Comparison of ENCODE assay signal across 8 mouse cellular contexts in the genomic region with DNA sequence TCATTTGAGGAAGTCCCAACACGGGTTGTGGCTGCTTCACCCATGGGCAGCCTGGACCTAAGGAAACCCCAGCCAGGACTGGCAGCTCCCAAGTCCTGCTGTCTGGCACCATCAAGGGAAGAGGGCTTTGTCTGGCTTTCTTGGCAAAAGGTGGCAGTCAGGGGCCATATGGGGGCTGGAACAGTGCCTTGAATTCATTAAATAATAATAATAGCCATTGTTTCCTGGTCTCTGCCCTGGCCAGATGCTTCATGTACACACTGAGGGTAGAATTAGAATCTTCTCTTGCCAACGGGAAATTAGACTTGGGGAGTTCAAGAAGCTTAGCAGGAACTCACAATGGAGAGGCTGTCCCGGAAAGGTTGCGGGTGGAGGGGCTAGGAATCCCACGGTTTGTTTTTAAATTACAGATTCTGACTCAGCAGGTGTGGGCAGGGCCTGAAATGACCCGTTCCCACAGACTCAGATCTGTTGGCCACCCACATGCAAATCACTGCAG. TPM values are rescaled to one million over a fixed set of nuclear protein-coding genes. Genes with fewer than 3 reads are reported as not detected.
DNase-seq lines count a peak whose midpoint lies in the region; ATAC-seq and TF ChIP-seq lines count a peak whose summit lies in the region.

No protein-coding gene starts in this region.

- H3K4me1 ChIP-seq in hindbrain, embryonic 15.5 days (replicated peaks), result no peaks in the 10 kb centered on the region; the same call in 1 of the 2 replicates
- peaks cover 6% of the 10 kb centered on the region for H3K4me1 ChIP-seq in midbrain, embryonic 12.5 days

- H3K27me3 ChIP-seq in hindbrain, embryonic 15.5 days, result no peaks in the 10 kb centered on the region
- H3K27me3 ChIP-seq in midbrain, embryonic 12.5 days, result no peaks in the 10 kb centered on the region

- WGBS in hindbrain, embryonic 15.5 days, result 11% methylated on average over 6 of the region's 6 CpGs
- WGBS in midbrain, embryonic 12.5 days, result 13% methylated on average over 6 of the region's 6 CpGs

- intact Hi-C loops in heart, postnatal 10 days (cut with DNase I), result no loop called here
- intact Hi-C loops in gastrocnemius, postnatal 14 days (cut with DNase I; ENCODE audit: low total_unique reads), result no loop called here

- no peak overlapping the region for H3K4me3 ChIP-seq in hindbrain, embryonic 15.5 days
- no peak overlapping the region for H3K4me3 ChIP-seq in midbrain, embryonic 12.5 days
- no peak overlapping the region for H3K4me3 ChIP-seq in layer of hippocampus, adult 2 months

- H3K4me2 ChIP-seq in hindbrain, embryonic 15.5 days, result no peak overlapping the region
- H3K4me2 ChIP-seq in midbrain, embryonic 12.5 days (replicated peaks), result no peak overlapping the region

- peak; percentile 94 for DNase-seq in heart, adult 11 months
- DNase-seq in heart, postnatal 10 days, result no peak
- peak; percentile 36 for DNase-seq in brain, embryonic 18.5 days (ENCODE audit: low read depth, low spot score)
- no peak for DNase-seq in layer of hippocampus, adult 2 months (ENCODE audit: low spot score in 2 of 2)
- no peak for DNase-seq in gastrocnemius, postnatal 14 days

- H3K9me3 ChIP-seq in hindbrain, embryonic 15.5 days, result no peaks in the 10 kb centered on the region
- no peaks in the 10 kb centered on the region for H3K9me3 ChIP-seq in midbrain, embryonic 12.5 days

- H3K36me3 ChIP-seq in hindbrain, embryonic 15.5 days, result no peaks in the 10 kb centered on the region
- no peaks in the 10 kb centered on the region for H3K36me3 ChIP-seq in midbrain, embryonic 12.5 days

- TF ChIP-seq CTCF in layer of hippocampus, adult 2 months (conservative IDR thresholded peaks at IDR 0.05), result no peak

- H3K9ac ChIP-seq in hindbrain, embryonic 15.5 days, result no peak overlapping the region
- no peak overlapping the region for H3K9ac ChIP-seq in midbrain, embryonic 12.5 days (replicated peaks)

- no peak overlapping the region for H3K27ac ChIP-seq in hindbrain, embryonic 15.5 days (replicated peaks)
- H3K27ac ChIP-seq in midbrain, embryonic 12.5 days (replicated peaks), result 0 out of 2 replicates have a peak overlapping the region, but pooled peaks have one; percentile 49
- H3K27ac ChIP-seq in layer of hippocampus, adult 2 months, result no peak overlapping the region

- ATAC-seq in hindbrain, embryonic 15.5 days (ENCODE audit: low FRiP score, low read depth), result peak; percentile 78
- ATAC-seq in midbrain, embryonic 12.5 days (ENCODE audit: low FRiP score, low read depth), result no peak
- ATAC-seq in monocyte, adult 5-6 weeks (replicated peaks; ENCODE audit: insufficient number of reproducible peaks, low FRiP score, low TSS enrichment, poor library complexity, severe bottlenecking), result no peak

RNA-seq across cellular contexts. Expression of gene Ezr, which starts 53.3 kb away (rescaled TPM):
- 10 to 100 TPM; 68.1 to 83.6 TPM for total RNA-seq in heart, postnatal 10 days (2021)
- 55.2 and 65.7 TPM in 2 replicates for polyA plus RNA-seq in hindbrain, embryonic 15.5 days (2015; fragmentation: Nextera tagmentation; extraction: Ambion mirVana)
- 53.2 and 60.8 TPM in 2 replicates for polyA plus RNA-seq in midbrain, embryonic 12.5 days (2016; fragmentation: Nextera tagmentation; extraction: Ambion mirVana)
- 10 to 100 TPM; 48.0 to 51.1 TPM for total RNA-seq in layer of hippocampus, adult 2 months (2021)
- 10 to 100 TPM; 10.3 to 16.5 TPM for total RNA-seq in gastrocnemius, postnatal 14 days (2021)
- total RNA-seq in monocyte, adult 5-6 weeks (2017), result 389 to 480 TPM (median 421 TPM) in 3 replicates

Comparison
In these comparisons a context has a peak if more than half of its experiments do, and no peak if none do; other contexts are left out.
1. DNase-seq: peak in heart, adult 11 months (single experiment) and brain, embryonic 18.5 days (single experiment); none in heart, postnatal 10 days (0 of 2), layer of hippocampus, adult 2 months (0 of 2) and gastrocnemius, postnatal 14 days (single experiment).